Mouse (Mus musculus): ENCODE results near the gene Plxna1.

Gene Plxna1

DNA sequence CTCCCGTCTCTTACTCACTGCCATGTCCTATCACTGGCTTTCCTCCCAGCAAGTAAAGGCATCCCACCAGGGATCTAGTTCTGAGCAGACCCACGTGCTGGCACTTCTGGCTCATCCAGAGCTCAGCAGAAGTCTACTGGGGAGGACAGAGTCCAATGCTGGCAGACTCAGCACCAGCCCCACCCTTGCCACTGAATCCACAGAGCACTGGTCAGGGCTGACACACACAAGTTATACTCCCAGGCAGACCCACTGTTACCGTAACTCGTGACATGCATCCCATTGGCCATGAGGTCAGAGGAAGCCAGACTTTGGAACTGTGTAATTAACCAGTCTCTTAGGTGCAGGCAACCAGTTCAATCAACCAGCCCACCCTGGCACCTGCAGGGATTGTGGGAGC lies 33.8 kb downstream of the Plxna1 start:
- DNase-seq (ENCODE audit: low spot score), result no peak

DNA sequence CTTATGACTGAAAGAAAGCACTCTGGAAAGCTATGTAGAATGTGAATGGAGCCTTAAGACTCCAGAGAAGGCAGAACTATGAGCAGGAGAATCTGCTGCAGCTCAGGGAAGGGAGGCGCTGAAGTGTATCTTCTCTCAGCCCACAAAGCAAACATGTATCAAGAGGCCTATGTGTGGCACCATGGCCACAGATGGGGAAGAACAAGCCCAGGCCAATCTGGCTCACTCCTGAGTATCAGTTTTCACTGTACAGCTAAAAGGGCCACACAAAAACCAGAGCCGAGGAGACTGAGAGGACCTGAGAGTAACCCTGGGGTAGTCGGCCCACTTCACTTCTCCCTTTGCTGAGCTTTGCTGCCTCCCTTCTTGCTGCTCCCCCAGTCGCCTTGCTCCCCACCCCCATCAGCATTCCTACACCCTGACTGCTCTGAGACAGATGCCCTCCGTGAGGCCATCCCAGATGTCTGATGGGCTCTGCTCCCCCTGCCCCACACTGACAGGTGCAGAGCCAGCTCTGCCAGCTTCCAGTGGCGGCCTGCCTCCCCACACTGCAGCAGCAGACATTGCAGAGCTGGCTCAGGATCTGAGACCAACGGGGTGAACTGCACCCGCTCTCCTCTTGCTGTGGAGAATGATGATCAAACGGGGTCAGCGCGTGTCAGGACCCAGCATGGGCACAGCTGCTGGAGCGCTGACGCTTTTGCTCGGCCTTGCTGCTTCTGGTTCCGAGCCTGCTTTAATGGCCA lies 34.5 kb downstream of the Plxna1 start:
- no peak for DNase-seq (ENCODE audit: low spot score)

DNA sequence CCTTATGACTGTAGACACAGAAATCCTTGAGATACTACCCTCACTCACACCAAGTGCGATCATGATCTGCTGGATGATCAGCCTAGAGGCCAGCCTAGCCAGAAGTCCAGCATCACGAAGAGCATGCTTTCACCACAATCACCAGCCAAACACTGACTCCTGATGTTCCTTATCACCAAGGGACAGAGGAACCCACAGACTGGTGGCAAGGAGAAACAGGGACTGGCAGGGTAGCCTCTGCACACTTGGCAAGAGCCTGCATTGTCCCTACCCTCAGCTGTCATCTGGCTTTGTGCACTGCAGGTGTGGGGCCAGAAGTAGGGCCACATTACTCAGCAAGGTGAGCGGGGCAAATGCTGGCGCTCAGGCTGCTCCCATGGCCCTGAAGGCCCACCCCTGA lies 37.6 kb downstream of the Plxna1 start:
- no peak for DNase-seq (ENCODE audit: low spot score)

DNA sequence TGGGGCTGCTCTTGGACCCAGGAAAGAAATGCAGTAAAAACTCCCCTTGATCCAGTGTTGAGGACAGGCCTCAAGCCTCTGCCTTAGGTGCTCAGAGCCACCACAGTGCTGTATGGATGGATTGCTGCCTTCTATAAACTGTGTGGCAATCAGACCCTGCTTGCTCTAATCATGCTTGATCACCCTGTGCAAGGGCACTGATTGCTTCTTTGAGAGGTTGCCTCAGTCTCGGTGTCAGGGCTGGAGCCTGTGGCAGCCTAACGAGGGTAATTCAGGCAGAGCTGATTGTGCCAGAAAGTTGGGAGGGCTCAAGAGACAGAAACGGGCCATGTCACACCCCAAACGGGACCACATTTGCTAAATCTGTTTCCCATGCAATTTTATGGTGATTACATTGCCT lies 47.2 kb downstream of the Plxna1 start:
- no peak for DNase-seq (ENCODE audit: low spot score)

DNA sequence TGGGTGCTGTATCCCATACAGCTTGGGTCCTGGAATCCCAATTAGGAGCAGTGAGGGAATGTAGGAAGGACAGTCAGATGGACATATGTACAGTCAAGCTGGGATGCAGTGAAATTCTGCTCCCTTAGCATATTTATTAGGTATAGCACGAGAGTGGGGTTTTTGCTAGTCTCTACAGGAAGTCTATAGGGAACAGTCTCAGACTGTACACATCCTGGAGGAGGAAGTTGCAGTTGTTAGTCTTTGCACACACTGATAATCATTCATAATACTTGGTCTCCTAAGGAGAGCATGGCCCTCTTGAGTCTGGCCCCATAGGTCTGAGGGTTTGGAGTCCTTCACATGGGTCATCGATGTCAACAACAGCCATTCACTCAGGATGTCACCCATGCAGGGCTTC lies 50.9 kb downstream of the Plxna1 start:
- no peak for DNase-seq (ENCODE audit: low spot score)

DNA sequence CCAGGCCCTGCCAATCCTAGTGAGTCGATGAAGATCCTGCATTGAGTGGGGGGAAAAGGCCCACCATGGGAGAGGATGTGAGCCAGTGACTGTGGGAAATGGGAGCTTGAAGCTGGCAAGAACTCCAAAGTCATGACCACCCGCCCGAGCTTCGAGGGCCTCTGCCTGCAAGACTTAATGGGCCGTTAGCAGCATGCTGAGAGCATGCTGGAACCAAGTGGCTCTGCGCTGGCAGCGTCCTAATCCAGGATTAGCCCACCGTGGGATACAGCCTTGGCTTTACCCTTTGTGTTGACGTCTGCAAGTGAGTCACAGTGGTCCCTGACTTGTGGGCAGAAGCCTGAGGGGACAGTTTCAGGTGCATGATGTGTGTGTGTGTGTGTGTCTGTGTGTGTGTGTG lies 52.2 kb downstream of the Plxna1 start:
- no peak for DNase-seq (ENCODE audit: low spot score)

DNA sequence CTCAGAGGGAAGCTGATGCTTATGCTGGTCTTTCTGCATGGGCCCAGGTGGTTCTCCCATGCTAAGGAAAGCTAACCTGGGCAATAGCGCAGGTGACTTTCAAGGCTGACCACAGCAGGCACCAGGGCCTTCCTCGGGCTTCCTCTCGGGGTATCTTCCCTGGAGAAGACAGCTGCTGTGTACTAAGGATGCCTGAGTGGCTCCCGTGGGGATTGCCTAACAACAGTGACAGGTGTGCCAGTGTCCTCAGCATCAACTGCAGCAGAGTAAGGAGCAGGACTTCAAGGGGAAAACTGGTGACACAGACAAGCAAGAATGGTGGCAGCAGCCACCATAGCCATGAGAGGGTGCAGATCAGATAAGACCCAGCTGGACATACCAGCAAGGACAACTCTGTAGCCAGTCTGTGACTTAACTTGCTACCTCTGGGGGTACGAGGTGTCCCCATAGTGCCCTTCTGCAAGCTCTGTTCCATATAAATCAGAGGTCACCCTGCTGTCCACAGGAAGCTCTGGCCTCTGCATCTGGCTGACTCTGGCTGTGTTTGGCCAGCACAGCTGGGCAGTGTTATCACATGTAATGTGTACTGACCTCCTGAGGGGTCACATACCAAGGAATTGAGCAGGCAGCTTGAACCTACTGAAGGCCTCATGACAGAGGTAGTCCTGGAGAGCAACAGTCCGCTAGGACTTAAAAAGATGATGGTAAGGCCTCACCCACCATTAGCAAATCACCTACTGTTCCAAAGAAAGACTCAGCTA lies 54.0 kb downstream of the Plxna1 start:
- no peak for DNase-seq (ENCODE audit: low spot score)

DNA sequence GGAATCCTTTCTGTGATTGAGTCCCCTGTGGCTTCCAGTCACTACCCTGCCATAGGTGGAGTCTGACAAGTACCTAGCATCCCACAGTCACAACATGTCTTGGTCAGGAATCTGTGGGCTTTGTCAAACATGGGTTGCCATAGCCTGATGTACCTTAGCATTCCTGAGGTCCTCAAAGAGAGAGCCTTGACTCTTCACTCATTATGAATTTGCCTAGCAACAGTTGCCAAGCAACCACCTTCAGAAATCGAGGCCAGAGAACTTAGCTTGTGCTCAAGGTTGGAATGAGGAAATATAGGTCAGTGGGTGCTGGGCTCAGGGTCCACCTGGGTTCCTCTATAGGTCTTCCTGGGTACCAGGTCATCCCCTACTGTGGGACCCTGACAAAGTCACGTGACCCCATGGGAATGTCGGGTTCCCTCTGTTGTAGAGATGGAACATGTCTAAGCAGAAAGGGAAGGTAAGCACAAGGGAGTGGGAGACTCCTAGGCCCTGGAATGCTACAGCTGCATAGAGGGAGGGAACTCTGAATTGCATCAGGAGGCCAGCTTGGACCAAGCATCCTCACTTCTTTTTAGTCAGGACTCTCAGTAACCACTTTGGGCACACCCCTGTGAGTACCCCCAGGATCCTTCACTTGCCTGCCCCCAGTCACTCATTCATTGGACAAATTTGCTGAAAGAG lies 57.9 kb downstream of the Plxna1 start:
- no peak for DNase-seq (ENCODE audit: low spot score)

DNA sequence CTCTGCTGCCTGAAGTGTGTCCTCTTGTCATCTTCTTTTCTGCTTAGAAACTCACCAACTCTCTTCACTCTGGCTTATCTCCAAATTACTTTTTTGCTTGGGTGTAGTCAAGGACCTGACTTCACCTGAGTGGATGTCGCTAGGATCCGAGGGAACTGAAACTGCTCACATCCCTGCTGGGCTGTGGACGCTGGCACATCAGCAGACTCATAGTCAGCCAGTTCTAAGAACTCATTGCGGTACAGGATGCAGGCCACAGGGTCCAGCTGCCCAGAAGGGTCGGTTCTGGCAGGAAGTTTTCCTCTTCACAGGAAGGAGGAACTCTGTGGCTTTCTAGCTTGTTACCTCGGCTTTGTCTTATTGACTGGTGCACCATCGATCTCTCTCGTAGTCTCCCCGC lies 62.6 kb downstream of the Plxna1 start:
- no peak for DNase-seq (ENCODE audit: low spot score)

DNA sequence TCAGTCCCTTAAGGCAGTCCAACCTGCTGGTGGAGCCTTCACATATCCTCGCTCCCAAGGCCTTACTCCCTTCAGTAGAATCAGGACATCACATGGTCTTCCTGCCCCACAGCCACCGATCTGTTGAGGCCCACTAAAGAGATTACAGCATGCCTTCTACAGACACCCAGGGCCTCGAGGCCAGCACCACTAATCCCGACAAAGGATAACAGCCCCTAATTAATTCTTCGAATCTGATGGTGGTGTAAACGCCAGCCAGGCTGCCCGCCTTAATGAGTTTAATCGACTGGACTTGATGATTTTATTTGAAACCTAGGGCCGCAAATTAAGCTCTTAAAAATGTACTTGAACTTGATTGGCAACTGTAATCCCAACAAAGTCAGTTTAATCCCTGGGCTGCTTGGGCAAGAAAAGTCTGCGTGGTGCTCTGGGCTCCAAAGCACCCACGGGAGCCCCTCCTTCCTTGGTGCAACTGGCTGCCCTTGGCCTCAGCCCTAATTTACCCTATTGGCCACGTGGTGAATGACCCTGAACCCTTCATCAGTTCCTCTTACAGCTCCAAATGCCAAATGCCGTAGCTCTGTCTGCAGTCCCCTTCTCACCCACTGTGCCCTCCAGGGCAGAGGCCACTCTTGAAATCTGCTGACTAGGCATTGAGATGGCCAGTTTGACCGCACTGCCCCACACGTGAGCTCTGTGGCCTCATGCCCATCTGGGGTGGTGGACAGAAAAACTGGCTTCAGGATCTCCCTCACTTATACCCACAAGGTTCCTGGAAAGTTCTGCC lies 65.3 kb downstream of the Plxna1 start:
- no peak for DNase-seq (ENCODE audit: low spot score)

DNA sequence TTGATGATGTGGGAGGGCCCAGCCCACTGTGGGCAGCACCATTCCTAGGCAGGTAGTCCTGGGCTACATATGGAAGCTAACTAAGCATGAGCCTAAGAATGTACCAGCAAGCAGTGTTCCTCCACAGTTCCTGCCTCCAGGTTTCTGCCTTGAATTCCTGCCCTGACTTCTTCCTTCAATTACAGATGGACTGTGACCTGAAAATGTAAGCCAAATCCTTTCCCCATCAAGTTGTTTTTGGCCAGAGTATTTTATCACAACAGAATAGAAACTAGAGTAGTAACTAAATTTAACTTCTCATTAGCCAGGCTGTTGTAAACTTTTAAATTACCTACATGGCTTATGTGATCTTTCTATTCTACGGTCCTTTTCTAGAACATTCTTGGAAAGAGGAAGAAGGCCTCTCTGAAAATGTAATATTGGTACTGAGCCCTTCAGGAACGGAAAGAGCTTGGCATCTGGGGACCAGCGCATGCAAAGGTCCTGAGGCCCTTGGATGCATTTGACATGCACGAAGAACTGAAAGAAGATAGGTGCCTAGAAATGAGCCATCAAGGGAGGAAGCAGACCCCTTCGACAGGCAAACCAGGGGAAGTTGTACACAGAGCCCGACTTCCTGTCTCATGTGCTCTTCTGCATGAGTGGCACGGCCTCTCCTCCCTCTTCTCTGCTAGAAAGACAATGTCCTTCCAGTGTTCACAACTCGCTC lies 66.3 kb downstream of the Plxna1 start:
- DNase-seq (ENCODE audit: low spot score), result no peak

DNA sequence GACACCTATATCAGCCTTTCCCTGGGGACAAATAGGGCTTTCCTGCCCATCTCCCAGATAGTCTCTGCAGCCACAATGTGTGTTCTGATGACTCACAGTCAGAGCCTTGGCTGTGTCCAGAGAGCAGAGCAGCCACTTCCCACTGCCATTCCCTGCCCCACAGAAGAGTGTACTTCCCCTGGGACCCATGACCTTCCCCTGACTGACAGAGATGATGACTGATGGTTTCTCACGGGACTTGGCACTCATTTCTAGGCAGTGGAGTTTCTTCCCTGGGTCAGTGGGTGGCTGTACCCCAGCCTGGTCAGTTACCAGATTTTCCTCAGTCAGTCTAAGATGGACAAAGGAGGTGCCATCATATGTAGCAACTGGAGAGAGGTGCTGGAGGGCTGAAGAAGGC lies 67.8 kb downstream of the Plxna1 start:
- DNase-seq (ENCODE audit: low spot score), result no peak

DNA sequence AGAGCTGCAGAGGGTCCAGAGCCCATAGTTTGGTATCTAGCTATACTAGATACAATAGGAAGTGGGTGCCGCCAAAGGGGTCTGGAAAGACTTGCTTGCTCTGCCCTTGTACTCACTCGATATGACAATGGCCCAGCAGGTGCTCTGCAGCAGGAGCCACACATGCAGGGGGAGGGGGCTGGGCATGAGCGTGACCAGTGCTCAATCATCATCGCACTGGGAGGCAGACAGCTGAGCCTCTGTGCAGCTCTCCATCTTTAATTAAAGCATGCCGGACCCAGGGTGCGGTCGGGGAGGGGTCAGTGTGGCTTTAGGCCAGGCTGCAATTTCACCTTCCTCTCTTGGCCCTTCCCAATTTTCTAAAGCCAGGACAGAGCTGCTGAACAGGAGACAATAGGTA lies 70.9 kb downstream of the Plxna1 start:
- no peak for DNase-seq (ENCODE audit: low spot score)

DNA sequence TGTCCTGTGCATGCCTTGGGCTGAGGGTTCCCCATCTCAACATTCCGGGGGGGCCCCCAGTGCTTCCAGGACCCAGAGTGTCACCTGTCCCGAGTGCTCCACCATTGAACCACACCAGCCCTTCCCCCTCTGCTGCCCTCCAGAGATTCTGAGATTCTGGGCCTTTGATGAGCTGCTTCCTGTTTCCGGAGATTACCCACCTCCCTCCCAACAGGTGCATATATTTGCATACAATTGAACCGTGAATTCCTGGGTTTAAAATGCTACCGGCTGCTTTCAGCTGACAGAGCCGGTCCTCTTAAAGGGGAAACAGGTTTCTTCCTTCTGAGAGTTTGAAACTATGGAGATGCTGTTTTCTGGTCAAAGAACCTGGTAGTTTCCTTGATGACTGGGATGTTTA lies 74.3 kb downstream of the Plxna1 start:
- no peak for DNase-seq (ENCODE audit: low spot score)

DNA sequence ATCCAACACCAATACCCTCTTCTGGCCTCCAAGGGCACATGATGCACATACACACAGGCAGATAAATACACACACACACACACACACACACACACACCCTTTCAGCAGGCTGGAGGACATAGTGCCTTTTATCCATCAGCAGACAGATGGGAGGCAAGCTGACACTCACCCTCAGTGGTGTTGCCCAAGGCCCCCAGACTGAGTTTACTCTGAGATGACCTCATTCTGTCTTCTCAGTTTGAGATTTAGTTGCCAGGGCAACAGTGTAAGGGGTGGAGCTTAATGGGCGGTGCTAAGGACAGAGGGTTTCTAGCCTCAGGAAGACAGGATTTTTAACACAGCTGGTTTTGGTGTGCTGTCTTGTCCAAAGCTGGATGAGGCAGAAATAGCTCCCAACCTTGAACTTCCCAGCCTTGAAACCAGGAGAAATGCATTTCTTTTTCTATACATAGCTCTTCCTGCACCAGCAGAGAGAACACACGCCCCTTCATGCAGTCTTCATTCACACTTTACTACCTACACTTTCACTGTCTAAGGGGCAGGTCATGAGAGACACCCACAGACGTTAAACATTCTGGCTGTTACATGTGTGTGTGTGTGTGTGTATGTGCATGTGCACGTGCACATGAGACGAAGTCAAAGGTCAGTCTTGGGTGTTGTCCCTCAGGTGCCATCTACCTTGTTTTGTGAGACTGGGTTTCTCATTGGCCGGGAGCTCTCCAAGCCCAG lies 75.6 kb downstream of the Plxna1 start:
- DNase-seq (ENCODE audit: low spot score), result peak; percentile 76

DNA sequence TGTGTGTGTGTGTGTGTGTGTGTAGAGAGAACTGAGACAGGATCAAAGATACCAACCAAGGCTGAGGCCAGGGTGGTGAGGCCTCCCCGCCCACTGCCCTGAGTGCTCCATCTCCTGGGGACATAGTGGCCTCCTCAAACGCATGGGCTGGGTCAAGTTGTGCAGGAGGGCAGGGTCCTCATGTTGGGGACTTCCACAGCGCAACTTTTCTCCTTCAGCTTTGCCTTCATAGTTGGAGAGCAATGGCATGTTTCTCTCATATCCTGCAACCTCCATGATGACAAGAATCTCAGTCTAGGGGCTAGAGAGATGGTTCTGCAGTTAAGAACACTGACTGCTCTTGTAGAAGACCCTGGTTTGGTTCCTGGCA lies 76.1 kb downstream of the Plxna1 start:
- no peak for DNase-seq (ENCODE audit: low spot score)

DNA sequence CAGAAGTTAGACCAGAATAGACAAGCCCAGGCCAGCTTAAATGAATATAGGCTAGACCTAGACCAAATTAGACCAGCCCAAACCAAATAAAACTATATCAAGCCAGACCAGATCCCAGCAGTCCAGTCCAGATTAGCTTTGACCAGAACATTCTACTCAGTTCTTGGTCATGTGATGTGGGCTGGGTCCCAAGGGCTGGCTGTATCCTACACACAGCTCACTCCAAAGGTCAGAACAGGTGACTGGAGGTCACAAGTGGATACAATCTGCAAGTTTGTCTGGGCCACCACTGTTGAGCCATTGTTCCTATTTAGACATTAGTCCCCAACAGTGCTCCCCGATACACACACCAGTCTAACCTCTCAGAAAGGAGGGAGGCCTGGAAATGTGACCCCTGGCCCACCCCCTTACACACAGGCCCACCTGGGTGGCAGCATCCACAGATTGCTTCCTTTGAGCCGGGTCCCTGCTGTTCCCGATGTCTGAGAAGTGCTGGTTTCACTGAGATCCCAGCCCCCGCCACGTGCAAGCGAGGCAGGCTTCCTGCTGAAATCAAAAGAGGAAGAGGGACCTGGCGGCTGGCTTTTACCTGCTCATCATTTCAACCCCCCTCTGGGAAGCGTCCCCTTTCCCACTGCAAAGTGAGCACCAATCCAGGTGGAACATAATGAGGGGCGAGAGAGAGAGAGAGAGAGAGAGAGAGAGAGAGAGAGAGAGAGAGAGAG lies 76.7 kb downstream of the Plxna1 start:
- no peak for DNase-seq (ENCODE audit: low spot score)

DNA sequence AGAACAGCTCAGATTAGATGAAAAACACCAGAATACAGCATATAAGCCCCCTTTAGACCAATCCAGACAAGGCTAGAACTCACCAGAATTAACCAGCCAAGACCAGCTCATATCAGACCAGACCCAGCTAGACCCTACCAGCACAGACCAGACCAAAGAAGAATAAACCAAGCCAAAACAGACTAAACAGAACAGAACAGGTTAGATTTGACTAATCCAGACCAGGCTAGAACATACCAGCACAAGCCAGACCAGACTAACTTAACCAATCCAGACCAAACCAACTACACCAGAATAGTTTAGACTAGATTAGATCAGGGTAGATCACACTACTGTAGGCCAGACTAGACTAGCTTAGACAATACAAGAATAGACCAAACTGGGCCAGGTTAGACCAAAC lies 77.3 kb downstream of the Plxna1 start:
- DNase-seq (ENCODE audit: low spot score), result no peak

DNA sequence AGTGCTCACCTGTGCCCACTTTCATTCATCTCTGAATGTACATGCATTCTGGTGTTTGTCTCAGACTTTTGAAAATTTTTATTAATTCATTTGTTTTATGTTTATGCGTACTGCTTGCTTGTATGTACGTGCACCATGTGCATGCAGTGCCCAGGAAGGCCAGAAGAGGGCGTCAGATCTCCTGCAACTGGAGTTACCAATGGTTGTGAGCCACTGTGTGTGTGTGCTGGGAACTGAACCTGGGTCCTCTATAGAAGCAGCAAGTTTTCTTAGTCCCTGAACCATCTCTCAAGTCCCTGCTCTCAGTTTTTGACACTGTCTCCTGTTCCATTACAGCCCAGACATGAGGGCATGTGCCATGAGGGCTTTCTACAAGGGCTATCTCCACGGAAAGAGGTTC lies 79.3 kb downstream of the Plxna1 start:
- DNase-seq (ENCODE audit: low spot score), result no peak

DNA sequence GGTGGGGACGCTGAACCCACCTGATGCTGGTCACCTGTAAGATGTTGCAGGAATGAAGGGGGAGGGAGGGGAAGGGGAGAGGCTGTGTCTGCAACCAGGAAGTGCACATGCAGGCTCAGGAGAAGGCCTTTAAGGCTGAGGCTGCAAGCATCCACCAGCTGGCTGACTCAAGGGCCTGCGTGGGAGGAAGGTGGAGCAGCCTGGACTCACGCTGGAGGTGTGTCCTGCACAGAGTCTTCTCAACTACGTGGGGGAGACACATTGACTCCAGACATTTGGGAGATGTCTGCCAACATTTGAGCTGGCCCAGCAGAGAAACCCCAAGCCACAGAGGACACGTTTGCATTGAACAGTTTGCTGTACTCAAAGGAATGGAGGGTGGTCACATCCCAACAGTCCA lies 79.8 kb downstream of the Plxna1 start:
- no peak for DNase-seq (ENCODE audit: low spot score)

Measured in testis, postnatal 10 days (tissue).